Mouse (Mus musculus): ENCODE measurements around the gene Egln3.
A peak's percentile ranks its signal among the peaks of the same experiment; 100 is the strongest.

- TF ChIP-seq CTCF (IDR thresholded peaks at IDR 0.05; ENCODE audit: extremely low read depth, insufficient read length, insufficient replicate concordance, low read depth, low read length): peak; percentile 55; the same call in 1 of the 2 replicates
- TF ChIP-seq POLR2A (IDR thresholded peaks at IDR 0.05; ENCODE audit: low read depth, low read length): no peak
Observed at GRCm38 (mm10) chr12:54167737-54168136, 35.9 kb downstream of the Egln3 start.
